Mouse (Mus musculus) testis, adult 2 months (tissue): Measurements from ENCODE around the gene Syncrip. TPM values are rescaled to one million over a fixed set of nuclear protein-coding genes. Genes with fewer than 3 reads are reported as not detected.
A peak's percentile ranks its signal among the peaks of the same experiment; 100 is the strongest.

Source experiments
- H3K27ac ChIP-seq: fragments of 200-500 bp; 2 replicates; pipeline ENCODE4 v1.5.1; 2012; ENCODE audit warnings: low read depth, low read length; ENCODE audit not compliant: control insufficient read depth, insufficient read depth
- H3K27me3 ChIP-seq: fragments of 200-500 bp; 2 replicates; pipeline ENCODE4 v1.6.1; 2012; ENCODE audit warnings: mild to moderate bottlenecking, low read length, moderate library complexity; ENCODE audit not compliant: control insufficient read depth, insufficient read depth
- H3K36me3 ChIP-seq: fragments of 200-500 bp; 2 replicates; pipeline ENCODE4 v1.6.1; 2012; ENCODE audit warnings: mild to moderate bottlenecking, low read length; ENCODE audit not compliant: control insufficient read depth, insufficient read depth
- H3K4me1 ChIP-seq: fragments of 200-500 bp; 2 replicates; pipeline ENCODE4 v1.6.1; 2012; ENCODE audit warnings: low read length; ENCODE audit not compliant: control insufficient read depth, insufficient read depth
- H3K4me3 ChIP-seq: fragments of 200-500 bp; 2 replicates; pipeline ENCODE4 v1.5.1; 2012; ENCODE audit warnings: low read depth, mild to moderate bottlenecking, low read length, moderate library complexity, mixed read lengths; ENCODE audit not compliant: control insufficient read depth
- CTCF ChIP-seq: fragments of 200-500 bp; IDR thresholded peaks from 2 replicates; pipeline ENCODE4 v1.5.1; 2012; ENCODE audit warnings: low read depth, mild to moderate bottlenecking, inconsistent platforms, low read length, moderate library complexity; ENCODE audit not compliant: control insufficient read depth, insufficient read depth, insufficient replicate concordance
- POLR2A ChIP-seq: fragments of 200-500 bp; IDR thresholded peaks from 2 replicates; pipeline ENCODE4 v1.6.1; 2012; ENCODE audit warnings: low read depth, mild to moderate bottlenecking, inconsistent platforms, low read length, moderate library complexity; ENCODE audit not compliant: control insufficient read depth
- polyA plus RNA-seq: library from polyadenylated mRNA; depleted of rRNA; stranded (reverse); fragments of >200 nt; gene quantifications from 2 replicates; pipeline ENCODE4 v1.2.3, GENCODE M21; 2012

Syncrip gene
- polyA plus RNA-seq, 1 experiment, result 7.7 TPM

DNA sequence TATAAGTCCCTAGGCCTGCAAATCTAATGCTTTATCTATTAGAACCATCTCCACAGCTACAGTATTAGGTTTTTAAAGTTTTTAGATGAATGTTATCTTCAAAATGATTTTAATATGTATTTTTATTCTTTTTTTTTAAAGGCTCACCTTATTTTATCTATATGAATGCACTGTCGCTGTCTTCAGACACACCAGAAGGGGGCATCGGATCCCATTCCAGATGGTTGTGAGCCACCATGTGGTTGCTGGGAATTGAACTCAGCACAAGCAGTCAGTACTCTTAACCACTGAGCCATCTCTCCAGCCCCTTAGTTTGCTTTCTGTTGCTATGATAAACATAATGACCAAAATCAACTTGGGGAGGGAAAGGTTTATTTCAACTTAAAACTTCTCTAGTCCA is 42.0 kb upstream of the Syncrip start:
- no peaks in the 10 kb centered on the region for H3K27me3 ChIP-seq
- H3K4me1 ChIP-seq, result no peaks in the 10 kb centered on the region; the same call in 1 of the 2 replicates
- no peaks in the 10 kb centered on the region; the same call in 1 of the 2 replicates for H3K36me3 ChIP-seq
- no peak for TF ChIP-seq CTCF
- no peak for TF ChIP-seq POLR2A
- no peak overlapping the region for H3K27ac ChIP-seq
- H3K4me3 ChIP-seq, result peak overlapping the region; percentile 28; the same call in 1 of the 2 replicates

DNA sequence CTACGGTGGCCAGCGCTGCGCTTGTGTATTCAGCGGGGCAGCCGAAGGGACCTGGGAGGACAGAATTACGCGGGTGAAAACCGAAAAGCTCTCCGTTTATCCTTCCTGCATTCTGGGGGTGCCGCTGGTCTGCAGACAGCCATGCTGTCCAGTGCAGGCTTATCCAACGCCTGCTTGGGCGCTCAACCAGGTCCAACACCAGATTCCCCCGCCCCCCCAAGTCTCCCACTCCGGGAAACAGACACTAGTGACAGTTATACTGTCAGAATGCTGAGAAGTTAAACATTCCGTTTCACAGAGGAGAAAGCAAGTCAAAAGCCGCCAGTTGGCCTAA is 40.9 kb upstream of the Syncrip start:
- Histone ChIP-seq H3K36me3 (no peaks in the 10 kb centered on the region; the same call in 1 of the 2 replicates), H3K27me3 (no peaks in the 10 kb centered on the region), H3K4me3 (peak overlapping the region; percentile 88), H3K27ac (peak overlapping the region; percentile 98), H3K4me1 (no peaks in the 10 kb centered on the region; the same call in 1 of the 2 replicates)
- TF ChIP-seq CTCF (no peak), POLR2A (no peak; the same call in 1 of the 2 replicates)

DNA sequence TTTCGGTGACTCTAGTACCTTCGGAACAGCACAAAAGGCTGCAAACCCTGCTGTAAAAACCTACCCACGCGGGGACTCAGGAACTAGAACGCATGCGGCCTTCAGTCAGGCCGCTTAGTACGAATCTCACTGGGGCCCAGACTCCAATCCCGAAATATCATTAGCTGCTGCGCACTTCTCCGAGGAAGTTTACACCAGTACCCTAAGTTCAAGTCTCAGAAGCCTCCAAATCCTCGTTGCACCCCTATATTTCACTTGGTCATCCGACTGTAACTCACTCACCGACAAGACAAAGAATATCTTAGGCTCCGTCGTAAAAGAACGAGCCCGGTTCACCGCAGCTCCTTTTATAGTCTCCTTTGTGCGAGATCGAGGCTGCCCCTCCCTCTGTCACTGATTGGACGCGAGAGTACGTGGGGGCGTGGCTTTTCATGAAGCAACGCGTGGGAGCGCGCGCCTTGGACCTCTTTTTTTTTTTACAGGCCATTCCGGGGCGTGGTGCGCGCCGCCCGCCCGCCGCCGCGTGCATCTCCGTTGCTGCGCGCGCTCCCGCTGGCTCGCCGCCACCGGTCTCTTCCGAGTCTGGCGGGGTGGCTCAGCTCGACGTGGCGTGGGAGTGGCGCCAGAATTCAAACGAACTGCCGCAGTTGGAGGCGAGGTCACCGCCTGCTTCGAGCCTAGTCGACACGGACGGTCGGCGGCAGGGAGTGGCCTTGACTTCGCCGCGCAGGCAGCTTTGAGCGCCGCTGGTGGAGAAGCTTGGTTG is 40.4 kb upstream of the Syncrip start:
- peak; percentile 40; the same call in 1 of the 2 replicates for TF ChIP-seq CTCF
- TF ChIP-seq POLR2A, result peak; percentile 96
- Histone ChIP-seq H3K4me3 (peak overlapping the region; percentile 88), H3K4me1 (no peaks in the 10 kb centered on the region; the same call in 1 of the 2 replicates), H3K27ac (peak overlapping the region; percentile 98), H3K36me3 (no peaks in the 10 kb centered on the region; the same call in 1 of the 2 replicates), H3K27me3 (no peaks in the 10 kb centered on the region)

DNA sequence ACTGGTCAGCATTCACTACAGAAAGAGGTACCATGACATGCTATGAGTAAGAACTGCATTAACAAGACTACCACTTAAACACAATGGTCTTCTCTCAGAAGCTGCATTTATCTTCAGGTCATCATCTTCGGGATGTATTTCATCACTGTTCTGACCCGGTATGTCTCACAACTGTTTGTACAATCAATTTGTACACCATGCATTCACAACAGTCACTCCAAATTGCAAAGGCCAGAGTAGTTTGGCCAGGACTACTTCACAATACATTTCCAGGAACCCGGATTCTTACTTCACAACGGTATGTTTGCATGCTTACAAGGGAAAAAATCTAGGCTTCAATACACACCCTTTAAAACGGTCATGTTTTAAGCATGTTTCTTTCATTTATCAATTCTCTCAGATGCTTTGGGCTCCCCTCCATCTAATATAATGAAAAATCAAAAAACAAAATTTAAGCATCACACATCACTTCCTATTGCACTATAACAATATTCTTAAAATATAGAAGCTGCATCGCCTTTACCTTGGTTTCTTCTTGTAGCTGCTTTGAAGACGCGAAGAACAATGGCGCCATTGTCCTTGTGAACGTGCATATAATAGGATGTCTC is 39.7 kb upstream of the Syncrip start:
- TF ChIP-seq POLR2A (no peak), CTCF (no peak)

DNA sequence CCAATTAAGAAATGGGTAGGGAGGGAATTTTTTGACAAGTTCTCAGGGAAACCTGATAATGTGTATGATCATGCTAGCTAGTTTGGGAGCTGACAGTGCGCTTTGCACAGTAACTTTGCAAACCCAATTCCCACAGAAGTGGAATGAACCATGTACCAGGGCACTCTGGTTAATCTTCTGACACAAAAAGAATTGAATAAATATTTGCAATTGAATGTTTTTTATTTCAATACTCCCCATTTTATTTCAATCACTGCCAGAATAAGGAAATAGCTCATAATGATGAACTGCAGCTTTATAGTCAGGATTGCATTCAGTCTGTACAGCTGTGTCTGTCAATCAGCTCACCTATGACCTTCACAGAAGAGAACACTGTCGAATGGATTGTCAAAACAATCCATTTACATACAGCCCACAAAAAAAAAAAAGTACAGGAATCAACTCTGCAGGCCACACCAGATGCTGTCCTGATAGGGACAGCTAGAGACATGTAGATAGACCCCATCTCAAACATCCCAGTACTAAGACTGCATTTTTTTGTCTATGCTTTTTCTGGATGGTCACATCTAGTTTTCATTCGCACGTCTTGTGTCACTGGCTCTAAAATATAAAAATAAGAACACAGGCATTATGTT is 38.6 kb upstream of the Syncrip start:
- Histone ChIP-seq H3K4me3 (no peak overlapping the region), H3K36me3 (no peaks in the 10 kb centered on the region; the same call in 1 of the 2 replicates), H3K27me3 (no peaks in the 10 kb centered on the region), H3K4me1 (no peaks in the 10 kb centered on the region; the same call in 1 of the 2 replicates), H3K27ac (no peak overlapping the region)
- no peak for TF ChIP-seq CTCF
- no peak for TF ChIP-seq POLR2A

More for the DNA sequence above, 39.7 kb upstream of the Syncrip start:
- Histone ChIP-seq H3K36me3 (no peaks in the 10 kb centered on the region; the same call in 1 of the 2 replicates), H3K27me3 (no peaks in the 10 kb centered on the region), H3K4me1 (no peaks in the 10 kb centered on the region; the same call in 1 of the 2 replicates), H3K4me3 (peak overlapping the region; percentile 88), H3K27ac (peak overlapping the region; percentile 93)

DNA sequence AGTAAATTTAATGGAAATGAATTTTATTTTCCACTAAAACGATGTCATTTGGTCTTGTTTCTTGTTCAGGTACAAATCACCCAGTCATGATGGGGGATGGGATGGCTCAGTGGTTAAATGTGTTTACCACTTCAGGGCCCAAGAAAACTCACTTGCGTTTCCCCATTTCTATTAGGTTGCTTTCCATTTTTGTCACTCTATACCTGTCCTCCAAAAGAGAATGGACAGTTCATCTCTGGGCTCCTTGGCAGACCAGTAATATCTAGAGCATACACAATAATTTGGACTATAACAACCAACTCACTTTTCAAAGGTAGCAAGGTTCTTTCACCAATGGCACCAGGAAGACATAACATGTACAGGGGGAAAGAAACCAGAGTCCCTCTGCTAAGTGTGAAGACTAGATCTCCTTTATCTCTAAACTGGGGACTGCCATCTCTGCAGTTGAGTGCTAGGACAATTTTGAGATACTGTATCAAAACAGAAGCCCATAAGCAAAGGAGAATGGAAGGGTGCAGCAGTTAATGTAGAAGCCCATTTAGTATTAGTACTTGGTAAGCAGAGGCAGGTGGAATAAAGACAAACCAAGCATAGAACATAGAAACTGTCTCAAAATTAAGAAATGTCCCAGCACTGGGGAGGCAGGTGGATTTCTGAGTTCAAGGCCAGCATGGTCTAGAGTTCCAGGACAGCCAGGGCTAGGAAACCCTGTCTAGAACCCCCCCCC is 37.9 kb upstream of the Syncrip start:
- TF ChIP-seq CTCF (no peak), POLR2A (no peak)
- no peak overlapping the region for H3K4me3 ChIP-seq
- no peaks in the 10 kb centered on the region; the same call in 1 of the 2 replicates for H3K4me1 ChIP-seq
- H3K27ac ChIP-seq, result no peak overlapping the region
- no peaks in the 10 kb centered on the region for H3K27me3 ChIP-seq
- no peaks in the 10 kb centered on the region; the same call in 1 of the 2 replicates for H3K36me3 ChIP-seq
